Mouse (Mus musculus) neutrophil, adult 83 days (primary cell): ENCODE measurements around the gene Vmn1r227. TPM values are rescaled to one million over a fixed set of nuclear protein-coding genes. Genes with fewer than 3 reads are reported as not detected.

Experiments
- total RNA-seq, 2 experiments: library from RNA; stranded (reverse); gene quantifications; one replicate each; pipeline ENCODE4 v1.2.4; 2023

The Vmn1r227 gene
- not detected for total RNA-seq

DNA sequence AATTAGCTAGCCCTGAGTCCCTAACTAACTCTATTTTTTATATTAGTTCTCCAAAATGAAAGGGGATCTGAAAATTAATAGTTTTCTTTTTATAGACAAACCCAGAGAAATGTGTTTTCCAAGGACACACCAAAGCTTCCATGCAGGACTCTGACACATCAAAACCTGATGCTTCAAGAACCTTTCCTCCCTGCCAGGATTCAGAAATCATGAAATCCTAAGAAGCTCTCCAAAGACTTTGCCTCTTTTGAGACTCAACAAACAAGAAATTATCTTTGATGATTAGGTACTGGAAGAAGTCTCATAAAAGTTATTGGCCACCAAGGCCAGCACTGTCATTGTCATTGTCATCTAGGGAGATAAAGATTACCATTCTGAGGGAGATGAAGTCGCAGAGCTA, at the start of gene Vmn1r227:
Gene Vmn1r227 (plus strand): TSS at position 301 of the 400 bp plus-strand sequence.

DNA sequence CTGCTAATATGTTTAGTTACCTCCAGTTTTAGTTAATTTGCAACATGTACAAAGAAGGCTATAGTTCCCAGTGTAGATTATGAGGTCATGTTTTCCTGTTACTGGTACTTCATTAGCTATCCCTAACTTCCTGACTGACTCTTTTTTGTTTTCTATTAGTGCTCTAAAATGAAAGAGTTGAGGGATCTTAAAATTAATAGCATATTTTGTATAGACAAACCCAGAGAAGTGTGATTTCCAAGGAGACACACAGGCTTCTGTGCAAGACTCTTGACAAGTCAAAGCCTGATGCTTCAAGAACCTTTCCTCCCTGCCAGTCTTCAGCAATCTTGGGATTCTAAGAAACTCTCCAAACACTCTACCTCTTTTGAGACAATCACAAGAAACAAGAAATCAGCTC, 47.1 kb upstream of the Vmn1r227 start, which contains the start of gene Vmn1r226:
Gene Vmn1r226 (plus strand): TSS at position 301 of the 400 bp plus-strand sequence.

DNA sequence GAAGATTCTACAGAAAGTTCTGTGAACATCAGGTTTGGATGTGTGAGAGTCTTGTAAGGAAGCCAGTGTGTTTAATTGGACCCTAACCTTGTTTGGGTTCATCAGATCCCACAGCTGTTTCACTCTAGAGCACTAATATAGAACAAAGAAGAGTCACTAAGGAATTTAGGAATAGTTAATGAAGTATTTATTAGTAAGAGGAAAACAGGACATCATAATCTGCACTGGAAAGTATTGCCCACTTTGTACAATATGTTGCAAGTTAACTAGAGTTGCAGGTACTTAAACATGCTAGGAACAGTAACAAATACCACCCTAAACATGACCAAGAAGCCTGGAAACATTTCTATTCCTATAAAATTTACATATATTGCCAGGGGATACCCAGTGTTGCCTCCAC, 56.4 kb downstream of the Vmn1r227 start, which contains the start of gene Vmn1r228:
Gene Vmn1r228 (minus strand): TSS at position 101 of the 400 bp plus-strand sequence.

Other genes with a start within 250 kb of the Vmn1r227 start
- gene Vmn2r108, start 248.5 kb upstream of the Vmn1r227 start, total RNA-seq: not detected
- gene Vmn1r225, start 231.7 kb upstream of the Vmn1r227 start, total RNA-seq: not detected
- gene Vmn2r109, start 165.1 kb upstream of the Vmn1r227 start, total RNA-seq: not detected
- gene Vmn2r110, start 133.4 kb upstream of the Vmn1r227 start, total RNA-seq: not detected
- not detected for gene Fpr-rs3, start 105.0 kb upstream of the Vmn1r227 start, total RNA-seq
- not detected for gene Vmn1r226, start 47.0 kb upstream of the Vmn1r227 start, total RNA-seq
- gene Vmn1r228, start 56.3 kb downstream of the Vmn1r227 start, total RNA-seq: not detected
- gene Vmn1r229, start 81.7 kb downstream of the Vmn1r227 start, total RNA-seq: not detected
- not detected for gene Vmn1r230, start 110.6 kb downstream of the Vmn1r227 start, total RNA-seq
- gene Vmn1r231, start 175.2 kb downstream of the Vmn1r227 start, total RNA-seq: not detected
- not detected for gene Vmn1r232, start 189.9 kb downstream of the Vmn1r227 start, total RNA-seq
- 100 to 1,000 TPM; 191 to 201 TPM for gene Ppp2r1a, start 215.5 kb downstream of the Vmn1r227 start, total RNA-seq